Mouse (Mus musculus): ENCODE measurements around the gene Cep295. TPM values are rescaled to one million over a fixed set of nuclear protein-coding genes. Genes with fewer than 3 reads are reported as not detected.

The Cep295 gene
- polyA plus RNA-seq, 1 experiment, result 3.8 TPM

- no peak overlapping the region for H3K27ac ChIP-seq (ENCODE audit: insufficient read depth, low read length)
- H3K36me3 ChIP-seq (ENCODE audit: control insufficient read depth, insufficient read depth, low read length), result peaks cover 2% of the 10 kb centered on the region; the same call in 1 of the 2 replicates
- TF ChIP-seq POLR2A (IDR thresholded peaks at IDR 0.05; ENCODE audit: low read depth, low read length) (no peak), CTCF (IDR thresholded peaks at IDR 0.05; ENCODE audit: extremely low read depth, insufficient read depth, insufficient read length, insufficient replicate concordance) (no peak)
- H3K27me3 ChIP-seq (ENCODE audit: control insufficient read depth, insufficient read depth, low read length), result no peaks in the 10 kb centered on the region
- H3K4me1 ChIP-seq (ENCODE audit: control insufficient read depth, insufficient read depth, insufficient read length), result no peaks in the 10 kb centered on the region
- WGBS, result 24% methylated on average over 6 of the region's 6 CpGs
- no peak for DNase-seq (ENCODE audit: low read depth in 1 of 2, low spot score in 2 of 2)
- no peak overlapping the region for H3K4me3 ChIP-seq (ENCODE audit: extremely low read depth, insufficient read depth, insufficient read length)
Measured at GRCm38 (mm10) chr9:15301399-15301798, 56.2 kb downstream of the Cep295 start.

- Histone ChIP-seq H3K27ac (ENCODE audit: insufficient read depth, low read length) (no peak overlapping the region), H3K4me3 (ENCODE audit: extremely low read depth, insufficient read depth, insufficient read length) (no peak overlapping the region), H3K27me3 (ENCODE audit: control insufficient read depth, insufficient read depth, low read length) (no peaks in the 10 kb centered on the region), H3K36me3 (ENCODE audit: control insufficient read depth, insufficient read depth, low read length) (peaks cover 2% of the 10 kb centered on the region), H3K4me1 (ENCODE audit: control insufficient read depth, insufficient read depth, insufficient read length) (no peaks in the 10 kb centered on the region)
- TF ChIP-seq CTCF (IDR thresholded peaks at IDR 0.05; ENCODE audit: extremely low read depth, insufficient read depth, insufficient read length, insufficient replicate concordance) (no peak), POLR2A (IDR thresholded peaks at IDR 0.05; ENCODE audit: low read depth, low read length) (no peak)
- no peak for DNase-seq (ENCODE audit: low read depth in 1 of 2, low spot score in 2 of 2)
- WGBS, result 87% methylated on average over 5 of the region's 5 CpGs
Measured at GRCm38 (mm10) chr9:15300056-15300455, 57.5 kb downstream of the Cep295 start.

- Histone ChIP-seq H3K36me3 (ENCODE audit: control insufficient read depth, insufficient read depth, low read length) (peaks cover 2% of the 10 kb centered on the region), H3K4me1 (ENCODE audit: control insufficient read depth, insufficient read depth, insufficient read length) (no peaks in the 10 kb centered on the region), H3K4me3 (ENCODE audit: extremely low read depth, insufficient read depth, insufficient read length) (no peak overlapping the region), H3K27ac (ENCODE audit: insufficient read depth, low read length) (no peak overlapping the region), H3K27me3 (ENCODE audit: control insufficient read depth, insufficient read depth, low read length) (no peaks in the 10 kb centered on the region)
- no peak for DNase-seq (ENCODE audit: low read depth in 1 of 2, low spot score in 2 of 2)
- WGBS, result 28% methylated on average over 2 of the region's 2 CpGs
- TF ChIP-seq POLR2A (IDR thresholded peaks at IDR 0.05; ENCODE audit: low read depth, low read length) (no peak), CTCF (IDR thresholded peaks at IDR 0.05; ENCODE audit: extremely low read depth, insufficient read depth, insufficient read length, insufficient replicate concordance) (no peak)
Measured at GRCm38 (mm10) chr9:15298451-15298850, 59.1 kb downstream of the Cep295 start.

DNA sequence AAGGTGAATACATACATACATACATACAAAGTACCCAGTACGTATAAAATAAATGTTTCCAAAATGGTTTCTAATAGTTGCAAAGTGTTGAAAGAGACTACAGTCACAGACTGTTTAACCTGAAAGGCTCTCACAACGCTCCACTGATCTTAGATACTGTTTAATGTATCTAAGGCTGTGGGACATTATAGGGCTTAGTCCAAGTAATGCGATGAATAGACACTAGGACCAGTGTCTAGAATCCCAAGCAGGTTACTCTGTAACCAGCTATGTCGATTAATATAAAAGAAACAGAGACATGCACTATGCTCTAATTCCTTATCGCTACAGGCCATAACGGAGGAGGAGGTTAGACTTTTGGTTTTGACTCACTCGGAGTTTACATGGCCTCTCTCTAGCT, 60.5 kb downstream of the Cep295 start:
- no peaks in the 10 kb centered on the region for H3K4me1 ChIP-seq (ENCODE audit: control insufficient read depth, insufficient read depth, insufficient read length)
- 91% methylated on average over 7 of the region's 7 CpGs for WGBS
- no peak for DNase-seq (ENCODE audit: low read depth in 1 of 2, low spot score in 2 of 2)
- H3K27me3 ChIP-seq (ENCODE audit: control insufficient read depth, insufficient read depth, low read length), result no peaks in the 10 kb centered on the region
- H3K4me3 ChIP-seq (ENCODE audit: extremely low read depth, insufficient read depth, insufficient read length), result no peak overlapping the region
- peaks cover 2% of the 10 kb centered on the region for H3K36me3 ChIP-seq (ENCODE audit: control insufficient read depth, insufficient read depth, low read length)
- H3K27ac ChIP-seq (ENCODE audit: insufficient read depth, low read length), result no peak overlapping the region
- TF ChIP-seq POLR2A (IDR thresholded peaks at IDR 0.05; ENCODE audit: low read depth, low read length) (no peak), CTCF (IDR thresholded peaks at IDR 0.05; ENCODE audit: extremely low read depth, insufficient read depth, insufficient read length, insufficient replicate concordance) (no peak)

- no peak overlapping the region for H3K27ac ChIP-seq (ENCODE audit: insufficient read depth, low read length)
- H3K36me3 ChIP-seq (ENCODE audit: control insufficient read depth, insufficient read depth, low read length), result peaks cover 4% of the 10 kb centered on the region
- H3K4me1 ChIP-seq (ENCODE audit: control insufficient read depth, insufficient read depth, insufficient read length), result no peaks in the 10 kb centered on the region
- WGBS, result 15% methylated on average over 6 of the region's 6 CpGs
- H3K27me3 ChIP-seq (ENCODE audit: control insufficient read depth, insufficient read depth, low read length), result no peaks in the 10 kb centered on the region
- no peak for TF ChIP-seq CTCF (IDR thresholded peaks at IDR 0.05; ENCODE audit: extremely low read depth, insufficient read depth, insufficient read length, insufficient replicate concordance)
- no peak for TF ChIP-seq POLR2A (IDR thresholded peaks at IDR 0.05; ENCODE audit: low read depth, low read length)
- H3K4me3 ChIP-seq (ENCODE audit: extremely low read depth, insufficient read depth, insufficient read length), result no peak overlapping the region
- DNase-seq (ENCODE audit: low read depth in 1 of 2, low spot score in 2 of 2), result no peak
Measured at GRCm38 (mm10) chr9:15289251-15289650, 68.3 kb downstream of the Cep295 start.

GRCm38 (mm10) chr9:15288402-15288801, 69.2 kb downstream of the Cep295 start:
- peaks cover 4% of the 10 kb centered on the region for H3K36me3 ChIP-seq (ENCODE audit: control insufficient read depth, insufficient read depth, low read length)
- no peak overlapping the region for H3K27ac ChIP-seq (ENCODE audit: insufficient read depth, low read length)
- DNase-seq (ENCODE audit: low read depth in 1 of 2, low spot score in 2 of 2), result no peak
- no peaks in the 10 kb centered on the region for H3K27me3 ChIP-seq (ENCODE audit: control insufficient read depth, insufficient read depth, low read length)
- H3K4me3 ChIP-seq (ENCODE audit: extremely low read depth, insufficient read depth, insufficient read length), result no peak overlapping the region
- no peaks in the 10 kb centered on the region for H3K4me1 ChIP-seq (ENCODE audit: control insufficient read depth, insufficient read depth, insufficient read length)
- WGBS, result 83% methylated on average over 3 of the region's 3 CpGs
- TF ChIP-seq CTCF (IDR thresholded peaks at IDR 0.05; ENCODE audit: extremely low read depth, insufficient read depth, insufficient read length, insufficient replicate concordance) (no peak), POLR2A (IDR thresholded peaks at IDR 0.05; ENCODE audit: low read depth, low read length) (no peak)

DNA sequence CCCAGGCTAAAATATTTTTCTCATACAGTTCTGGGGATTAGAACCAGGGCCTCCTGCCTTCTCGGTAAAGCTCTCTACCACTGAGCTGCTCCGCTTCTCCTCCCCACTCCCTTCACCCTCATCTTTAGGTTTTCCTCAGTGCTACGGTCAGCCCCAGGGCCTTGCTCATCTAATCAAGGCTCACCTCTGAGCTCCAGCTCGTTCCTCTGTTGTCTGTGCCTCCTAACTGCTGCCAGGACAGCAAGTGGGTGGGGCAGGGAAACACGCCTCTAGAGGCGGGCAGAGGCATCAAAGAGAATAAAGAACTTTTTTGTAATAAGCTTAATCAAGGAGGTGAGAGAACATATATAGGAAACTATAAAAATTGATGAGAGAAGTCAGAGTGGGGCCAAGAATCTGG, 69.7 kb downstream of the Cep295 start:
- TF ChIP-seq POLR2A (IDR thresholded peaks at IDR 0.05; ENCODE audit: low read depth, low read length), result no peak
- TF ChIP-seq CTCF (IDR thresholded peaks at IDR 0.05; ENCODE audit: extremely low read depth, insufficient read depth, insufficient read length, insufficient replicate concordance), result no peak
- no peaks in the 10 kb centered on the region for H3K4me1 ChIP-seq (ENCODE audit: control insufficient read depth, insufficient read depth, insufficient read length)
- H3K36me3 ChIP-seq (ENCODE audit: control insufficient read depth, insufficient read depth, low read length), result peaks cover 4% of the 10 kb centered on the region
- no peak overlapping the region for H3K27ac ChIP-seq (ENCODE audit: insufficient read depth, low read length)
- no peak overlapping the region for H3K4me3 ChIP-seq (ENCODE audit: extremely low read depth, insufficient read depth, insufficient read length)
- no peaks in the 10 kb centered on the region for H3K27me3 ChIP-seq (ENCODE audit: control insufficient read depth, insufficient read depth, low read length)
- 69% methylated on average over 6 of the region's 6 CpGs for WGBS
- no peak for DNase-seq (ENCODE audit: low read depth in 1 of 2, low spot score in 2 of 2)
